Mouse (Mus musculus) liver, embryonic 15.5 days (tissue): ENCODE measurements around the gene Sik3. TPM values are rescaled to one million over a fixed set of nuclear protein-coding genes. Genes with fewer than 3 reads are reported as not detected.

Experiments used
- ATAC-seq: fragments of 200-750 bp; cut with Nextera tagmentation; 2 replicates; pipeline ENCODE4 v1.8.0; 2017; ENCODE audit warnings: moderate number of reproducible peaks, mild to moderate bottlenecking, moderate library complexity; ENCODE audit not compliant: insufficient read depth
- H3K27ac ChIP-seq: fragments of 300-500 bp; sonication (generic); replicated peaks from 2 replicates; pipeline ENCODE4 v1.5.1; 2015; ENCODE audit warnings: mild to moderate bottlenecking, inconsistent platforms
- H3K27me3 ChIP-seq: fragments of 300-500 bp; sonication (generic); 2 replicates; pipeline ENCODE4 v1.6.1; 2015; ENCODE audit warnings: mild to moderate bottlenecking, inconsistent platforms
- H3K36me3 ChIP-seq: fragments of 300-500 bp; sonication (generic); replicated peaks from 2 replicates; pipeline ENCODE4 v1.6.1; 2015; ENCODE audit warnings: moderate library complexity, mild to moderate bottlenecking, inconsistent platforms
- H3K4me1 ChIP-seq: fragments of 300-500 bp; sonication (generic); replicated peaks from 2 replicates; pipeline ENCODE4 v1.6.1; 2015; ENCODE audit warnings: inconsistent platforms
- H3K4me2 ChIP-seq: fragments of 300-500 bp; sonication (generic); 2 replicates; pipeline ENCODE4 v1.6.1; 2015; ENCODE audit warnings: moderate library complexity, mild to moderate bottlenecking, inconsistent platforms
- H3K4me3 ChIP-seq: fragments of 300-500 bp; sonication (generic); replicated peaks from 2 replicates; pipeline ENCODE4 v1.5.1; 2015; ENCODE audit warnings: mild to moderate bottlenecking, inconsistent platforms
- H3K9ac ChIP-seq: fragments of 300-500 bp; sonication (generic); 2 replicates; pipeline ENCODE4 v1.6.1; 2015; ENCODE audit warnings: moderate library complexity, mild to moderate bottlenecking, inconsistent platforms
- H3K9me3 ChIP-seq: fragments of 300-500 bp; sonication (generic); replicated peaks from 2 replicates; pipeline ENCODE4 v1.6.1; 2016; ENCODE audit warnings: inconsistent platforms
- WGBS: fragments of 180-500 bp; shearing (Covaris S2); methylation state at CpG from one replicate; pipeline ENCODE4 v1.1.7; 2015; ENCODE audit warnings: mixed read lengths; ENCODE audit not compliant: insufficient replicate concordance; 5-methylcytosine and 5-hydroxymethylcytosine counted together
- polyA plus RNA-seq: library from polyadenylated mRNA; unstranded; fragments of >200 nt; fragmentation: Nextera tagmentation; extraction: Ambion mirVana; gene quantifications from 2 replicates; pipeline ENCODE4 v1.2.1, GENCODE M21; 2015

Sik3 gene
- polyA plus RNA-seq, 1 experiment from 2014 or later: 3.2 TPM

DNA sequence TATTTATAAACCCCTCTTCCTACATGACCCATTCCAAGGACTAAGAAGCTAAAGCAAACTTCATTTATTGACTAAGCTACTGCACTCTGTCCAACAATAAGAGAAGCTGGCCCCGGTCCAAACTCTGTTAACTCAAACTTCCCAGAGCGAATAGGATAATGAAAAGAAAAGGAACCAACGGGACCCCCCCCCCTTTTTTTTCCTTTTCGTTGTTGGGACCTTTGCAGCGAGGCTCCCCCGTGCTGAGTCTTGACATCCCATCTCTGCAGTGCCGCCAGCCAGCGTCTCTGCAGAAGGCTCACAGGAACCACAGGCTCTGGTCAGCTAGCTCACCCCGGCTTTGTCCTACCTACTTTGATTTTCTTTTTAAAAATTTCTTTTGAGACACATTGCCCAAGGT lies 3.2 kb downstream of the Sik3 start:
- H3K9ac ChIP-seq: no peak overlapping the region
- 49% methylated on average over 9 of the region's 9 CpGs for WGBS

DNA sequence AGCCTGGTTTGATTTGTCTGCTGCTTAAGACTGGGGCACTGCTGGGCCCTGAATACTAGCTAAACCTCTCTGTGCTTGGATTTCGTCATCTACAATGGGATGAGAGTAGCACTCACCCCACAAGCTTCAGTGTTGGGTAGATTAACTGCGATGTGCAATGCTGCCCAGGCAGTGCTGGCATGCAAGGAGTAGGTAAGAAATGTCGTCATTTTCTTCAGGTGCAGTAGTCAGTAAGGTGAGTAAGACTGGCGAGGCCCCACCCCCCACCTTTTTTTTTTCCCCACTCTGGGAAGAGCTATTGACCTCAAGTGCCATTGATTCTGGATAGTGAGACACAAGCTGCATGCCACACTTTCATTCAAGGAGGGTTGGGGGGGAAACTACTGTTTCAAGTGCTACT lies 3.8 kb downstream of the Sik3 start:
- H3K36me3 ChIP-seq: peaks cover 11% of the 10 kb centered on the region; the same call in 1 of the 2 replicates
- 64% methylated on average over 4 of the region's 4 CpGs for WGBS
- H3K9me3 ChIP-seq: no peaks in the 10 kb centered on the region
- H3K9ac ChIP-seq: no peak overlapping the region
- no peak overlapping the region for H3K4me2 ChIP-seq
- H3K27ac ChIP-seq: no peak overlapping the region
- ATAC-seq: no peak
- H3K27me3 ChIP-seq: no peaks in the 10 kb centered on the region
- no peak overlapping the region for H3K4me3 ChIP-seq
- peaks cover 61% of the 10 kb centered on the region for H3K4me1 ChIP-seq

More for the DNA sequence above, 3.2 kb downstream of the Sik3 start:
- no peak overlapping the region for H3K4me3 ChIP-seq
- H3K36me3 ChIP-seq: 0 out of 2 replicates have a peak, but pooled peaks cover 8% of the 10 kb centered on the region
- H3K27me3 ChIP-seq: no peaks in the 10 kb centered on the region
- peak overlapping the region; percentile 97 for H3K4me2 ChIP-seq
- H3K9me3 ChIP-seq: no peaks in the 10 kb centered on the region
- peak overlapping the region; percentile 48 for H3K27ac ChIP-seq
- ATAC-seq: no peak
- peaks cover 66% of the 10 kb centered on the region for H3K4me1 ChIP-seq

DNA sequence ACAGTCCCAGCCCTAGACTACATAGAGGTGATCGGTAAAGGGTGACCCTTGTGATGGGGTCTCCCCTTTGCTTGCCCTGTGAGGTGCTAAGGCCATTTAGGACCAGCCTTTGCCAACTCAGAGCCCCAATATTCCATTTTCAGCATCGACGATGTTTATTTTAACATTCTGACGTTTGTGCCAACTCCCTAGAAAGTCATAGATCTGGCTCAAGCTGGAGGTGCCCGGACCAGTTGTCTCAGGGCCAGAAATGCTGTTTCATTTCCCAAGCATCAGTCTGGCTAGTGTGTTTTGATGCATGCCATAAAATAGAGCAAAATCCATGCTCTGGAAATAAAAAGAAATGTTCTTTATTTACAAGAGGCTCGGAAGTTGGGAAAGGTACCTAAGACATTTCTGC lies 5.7 kb downstream of the Sik3 start:
- no peak overlapping the region for H3K4me2 ChIP-seq
- peaks cover 45% of the 10 kb centered on the region for H3K4me1 ChIP-seq
- H3K9ac ChIP-seq: no peak overlapping the region
- no peak overlapping the region for H3K27ac ChIP-seq
- H3K27me3 ChIP-seq: no peaks in the 10 kb centered on the region
- peaks cover 11% of the 10 kb centered on the region; the same call in 1 of the 2 replicates for H3K36me3 ChIP-seq
- no peaks in the 10 kb centered on the region for H3K9me3 ChIP-seq
- 73% methylated on average over 6 of the region's 6 CpGs for WGBS
- H3K4me3 ChIP-seq: no peak overlapping the region
- ATAC-seq: no peak

DNA sequence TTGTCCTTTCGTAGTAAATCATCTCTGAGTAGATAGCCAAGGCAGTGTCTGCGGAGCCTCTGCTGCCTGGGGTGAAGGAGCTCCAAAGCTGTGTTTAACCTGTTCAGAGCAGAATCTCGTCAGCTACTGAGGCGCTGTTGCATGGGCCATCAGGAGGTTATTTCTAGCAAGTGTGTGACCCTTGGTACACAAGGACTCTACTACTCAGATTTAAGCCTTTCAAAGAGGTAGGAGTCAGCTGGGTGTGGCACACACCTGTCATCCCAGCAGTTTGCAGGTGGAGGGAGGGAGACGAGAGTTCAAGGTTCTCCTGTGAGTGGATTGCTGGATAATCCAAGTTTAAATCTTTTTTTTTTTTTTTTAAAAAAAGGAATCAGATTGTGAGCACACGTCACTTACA lies 7.4 kb downstream of the Sik3 start:
- WGBS: 73% methylated on average over 6 of the region's 6 CpGs

GRCm38 (mm10) chr9:46023591-46023990 lies 11.0 kb downstream of the Sik3 start:
- Histone ChIP-seq H3K27ac (no peak overlapping the region), H3K36me3 (peaks cover 9% of the 10 kb centered on the region; the same call in 1 of the 2 replicates), H3K4me1 (peaks cover 6% of the 10 kb centered on the region; the same call in 1 of the 2 replicates), H3K4me2 (no peak overlapping the region), H3K9ac (no peak overlapping the region), H3K4me3 (no peak overlapping the region), H3K27me3 (no peaks in the 10 kb centered on the region), H3K9me3 (no peaks in the 10 kb centered on the region)
- 81% methylated on average over 11 of the region's 11 CpGs for WGBS
- ATAC-seq: no peak

More for the DNA sequence above, 7.4 kb downstream of the Sik3 start:
- Histone ChIP-seq H3K27ac (no peak overlapping the region), H3K4me1 (peaks cover 28% of the 10 kb centered on the region), H3K4me3 (no peak overlapping the region), H3K36me3 (peaks cover 11% of the 10 kb centered on the region; the same call in 1 of the 2 replicates), H3K9ac (no peak overlapping the region), H3K27me3 (no peaks in the 10 kb centered on the region), H3K9me3 (no peaks in the 10 kb centered on the region), H3K4me2 (no peak overlapping the region)
- no peak for ATAC-seq

- peaks cover 11% of the 10 kb centered on the region for H3K4me1 ChIP-seq
- H3K27me3 ChIP-seq: no peaks in the 10 kb centered on the region
- no peak overlapping the region for H3K4me2 ChIP-seq
- ATAC-seq: no peak
- no peak overlapping the region for H3K4me3 ChIP-seq
- WGBS: 69% methylated on average over 9 of the region's 9 CpGs
- H3K9me3 ChIP-seq: no peaks in the 10 kb centered on the region
- no peak overlapping the region for H3K9ac ChIP-seq
- H3K27ac ChIP-seq: no peak overlapping the region
- H3K36me3 ChIP-seq: no peaks in the 10 kb centered on the region; the same call in 1 of the 2 replicates
These were observed 13.6 kb downstream of the Sik3 start for GRCm38 (mm10) chr9:46026058-46026849.

- no peak for ATAC-seq
- H3K27me3 ChIP-seq: no peaks in the 10 kb centered on the region
- no peak overlapping the region for H3K4me2 ChIP-seq
- no peak overlapping the region for H3K9ac ChIP-seq
- H3K9me3 ChIP-seq: no peaks in the 10 kb centered on the region
- WGBS: 43% methylated on average over 8 of the region's 8 CpGs
- no peak overlapping the region for H3K4me3 ChIP-seq
- no peak overlapping the region for H3K27ac ChIP-seq
- H3K4me1 ChIP-seq: peaks cover 16% of the 10 kb centered on the region
- no peaks in the 10 kb centered on the region for H3K36me3 ChIP-seq
These were observed 15.4 kb downstream of the Sik3 start for GRCm38 (mm10) chr9:46027994-46028393.

DNA sequence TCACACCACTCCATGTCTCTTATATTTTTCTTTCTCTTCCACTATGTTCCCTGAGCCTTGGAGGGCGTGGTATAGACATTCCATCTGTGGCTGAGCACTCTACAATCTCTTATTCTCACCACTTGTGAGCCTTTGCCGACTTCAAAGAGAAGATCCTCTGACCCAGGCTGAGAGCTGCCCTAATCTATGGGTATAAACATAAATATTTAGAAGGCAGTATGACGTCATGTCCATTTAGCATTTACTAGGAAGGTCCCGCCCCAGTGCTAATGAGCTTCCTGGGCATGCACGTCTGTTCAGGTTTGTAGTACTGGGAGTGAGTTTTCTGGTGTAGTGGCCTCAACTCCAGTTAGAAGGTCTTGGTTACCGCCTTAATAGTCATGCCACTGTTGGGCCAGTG lies 16.9 kb downstream of the Sik3 start:
- no peak overlapping the region for H3K4me2 ChIP-seq
- H3K9ac ChIP-seq: no peak overlapping the region
- ATAC-seq: no peak
- H3K27me3 ChIP-seq: no peaks in the 10 kb centered on the region
- H3K4me1 ChIP-seq: peaks cover 21% of the 10 kb centered on the region
- H3K36me3 ChIP-seq: no peaks in the 10 kb centered on the region
- no peak overlapping the region for H3K4me3 ChIP-seq
- H3K9me3 ChIP-seq: no peaks in the 10 kb centered on the region
- 66% methylated on average over 6 of the region's 6 CpGs for WGBS
- no peak overlapping the region for H3K27ac ChIP-seq

DNA sequence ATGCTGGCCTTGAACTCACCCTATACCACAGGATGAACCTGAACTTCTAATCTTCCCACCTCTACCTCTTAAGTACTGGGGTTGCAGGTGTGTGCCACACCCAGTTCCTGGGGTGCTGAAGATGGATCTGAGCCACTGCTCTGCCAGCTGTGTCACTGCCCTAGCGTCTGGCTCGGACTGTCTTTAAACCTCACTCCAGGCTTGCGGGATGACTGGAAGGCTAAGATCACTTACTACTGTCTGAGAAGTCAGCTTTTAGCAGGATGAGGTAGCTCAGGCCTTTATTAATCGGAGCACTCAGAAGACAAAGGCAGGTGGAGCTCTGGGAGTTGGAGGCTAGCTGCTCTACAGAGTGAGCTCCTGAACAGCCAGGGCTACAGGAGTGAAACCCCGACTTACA lies 17.6 kb downstream of the Sik3 start:
- no peak for ATAC-seq
- WGBS: 69% methylated on average over 5 of the region's 5 CpGs
- H3K27ac ChIP-seq: no peak overlapping the region

DNA sequence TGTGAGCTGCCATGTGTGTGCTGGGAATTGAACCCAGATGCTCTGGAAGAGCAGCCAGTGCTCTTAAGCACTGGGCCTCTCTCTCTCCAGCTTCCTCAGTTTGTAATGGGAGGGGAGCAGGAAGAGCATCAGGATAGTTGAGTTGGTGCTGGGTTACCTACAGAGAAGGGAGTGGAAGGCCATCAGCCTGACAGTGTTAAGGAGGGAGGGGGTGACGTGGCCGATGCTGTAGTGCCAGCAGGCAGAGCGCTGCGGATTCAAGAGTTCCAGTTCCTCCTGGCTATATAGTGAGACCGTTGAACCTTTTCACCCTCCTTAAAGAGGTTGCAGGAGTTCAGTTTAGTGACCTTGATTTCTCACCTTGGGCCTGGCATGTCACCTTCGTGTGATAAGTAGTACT lies 18.3 kb downstream of the Sik3 start:
- H3K4me1 ChIP-seq: peaks cover 19% of the 10 kb centered on the region
- no peaks in the 10 kb centered on the region for H3K9me3 ChIP-seq
- no peaks in the 10 kb centered on the region for H3K36me3 ChIP-seq
- ATAC-seq: no peak
- H3K9ac ChIP-seq: no peak overlapping the region
- H3K27ac ChIP-seq: no peak overlapping the region
- no peak overlapping the region for H3K4me3 ChIP-seq
- no peaks in the 10 kb centered on the region for H3K27me3 ChIP-seq
- 65% methylated on average over 6 of the region's 6 CpGs for WGBS
- H3K4me2 ChIP-seq: no peak overlapping the region

More for the DNA sequence above, 17.6 kb downstream of the Sik3 start:
- Histone ChIP-seq H3K4me1 (peaks cover 21% of the 10 kb centered on the region), H3K9me3 (no peaks in the 10 kb centered on the region), H3K27me3 (no peaks in the 10 kb centered on the region), H3K4me3 (no peak overlapping the region), H3K4me2 (no peak overlapping the region), H3K9ac (no peak overlapping the region), H3K36me3 (no peaks in the 10 kb centered on the region)

GRCm38 (mm10) chr9:46032190-46032589 lies 19.6 kb downstream of the Sik3 start:
- Histone ChIP-seq H3K36me3 (no peaks in the 10 kb centered on the region), H3K9me3 (no peaks in the 10 kb centered on the region), H3K4me2 (no peak overlapping the region), H3K4me1 (peaks cover 15% of the 10 kb centered on the region; the same call in 1 of the 2 replicates), H3K27ac (no peak overlapping the region), H3K9ac (no peak overlapping the region), H3K4me3 (no peak overlapping the region), H3K27me3 (no peaks in the 10 kb centered on the region)
- WGBS: 71% methylated on average over 6 of the region's 6 CpGs
- ATAC-seq: no peak
